Mouse (Mus musculus) bone marrow macrophage, adult 2 months (primary cell): ENCODE measurements around the gene Nup214.

Source experiments
- CTCF ChIP-seq: IDR thresholded peaks from 2 replicates; pipeline ENCODE4 v1.5.1; 2012; ENCODE audit warnings: low read depth, mild to moderate bottlenecking, low read length, moderate library complexity
- POLR2A ChIP-seq: IDR thresholded peaks from 2 replicates; pipeline ENCODE4 v1.6.1; 2012; ENCODE audit warnings: mild to moderate bottlenecking, low read depth, low read length, borderline replicate concordance

GRCm38 (mm10) chr2:31987774-31988173, 13.5 kb downstream of the Nup214 start:
- TF ChIP-seq CTCF: no peak
- no peak for TF ChIP-seq POLR2A
